Mouse (Mus musculus): Measurements from ENCODE around the gene Agap3. TPM values are rescaled to one million over a fixed set of nuclear protein-coding genes. Genes with fewer than 3 reads are reported as not detected.

The Agap3 gene
- total RNA-seq, 2 experiments from 2014 or later: 79.5 to 94.0 TPM

GRCm38 (mm10) chr5:24510635-24511034 lies 58.7 kb downstream of the Agap3 start:
- DNase-seq (ENCODE audit: low spot score in 2 of 2): peak; percentile 53 to 62

GRCm38 (mm10) chr5:24512271-24512670 lies 60.3 kb downstream of the Agap3 start:
- DNase-seq (ENCODE audit: low spot score in 2 of 2): no peak

GRCm38 (mm10) chr5:24521366-24521765 lies 69.4 kb downstream of the Agap3 start:
- no peak for DNase-seq (ENCODE audit: low spot score in 2 of 2)

GRCm38 (mm10) chr5:24523806-24524205 lies 71.8 kb downstream of the Agap3 start:
- no peak for DNase-seq (ENCODE audit: low spot score in 2 of 2)

- DNase-seq (ENCODE audit: low spot score in 2 of 2): no peak
These were observed 72.5 kb downstream of the Agap3 start for GRCm38 (mm10) chr5:24524522-24524921.

- no peak for DNase-seq (ENCODE audit: low spot score in 2 of 2)
These were observed 73.6 kb downstream of the Agap3 start for GRCm38 (mm10) chr5:24525360-24526189.

GRCm38 (mm10) chr5:24526190-24526888 lies 74.4 kb downstream of the Agap3 start:
- no peak for DNase-seq (ENCODE audit: low spot score in 2 of 2)

GRCm38 (mm10) chr5:24526889-24527230 lies 74.9 kb downstream of the Agap3 start, which contains the start of gene Gbx1:
Gene Gbx1, minus strand, starts transcription at chr5:24527202.
- peak; percentile 39 to 48 for DNase-seq (ENCODE audit: low spot score in 2 of 2)

GRCm38 (mm10) chr5:24527780-24528179 lies 75.8 kb downstream of the Agap3 start:
- DNase-seq (ENCODE audit: low spot score in 2 of 2): no peak

GRCm38 (mm10) chr5:24530042-24530689 lies 78.2 kb downstream of the Agap3 start:
- peak; percentile 93 to 95 for DNase-seq (ENCODE audit: low spot score in 2 of 2)

- DNase-seq (ENCODE audit: low spot score in 2 of 2): no peak
These were observed 81.4 kb downstream of the Agap3 start for GRCm38 (mm10) chr5:24533391-24533790.

- DNase-seq (ENCODE audit: low spot score in 2 of 2): no peak
These were observed 82.3 kb downstream of the Agap3 start for GRCm38 (mm10) chr5:24534292-24534691.

- no peak for DNase-seq (ENCODE audit: low spot score in 2 of 2)
These were observed 83.8 kb downstream of the Agap3 start for GRCm38 (mm10) chr5:24535731-24536130.

- peak in 1 of 2 experiments; percentile 48 for DNase-seq (ENCODE audit: low spot score in 2 of 2)
These were observed 84.5 kb downstream of the Agap3 start for GRCm38 (mm10) chr5:24536511-24536910.

GRCm38 (mm10) chr5:24537618-24538017 lies 85.6 kb downstream of the Agap3 start:
- no peak for DNase-seq (ENCODE audit: low spot score in 2 of 2)

GRCm38 (mm10) chr5:24539571-24540296 lies 87.8 kb downstream of the Agap3 start:
- no peak for DNase-seq (ENCODE audit: low spot score in 2 of 2)

GRCm38 (mm10) chr5:24540387-24541143 lies 88.6 kb downstream of the Agap3 start, which contains the start of gene Asb10:
Gene Asb10, minus strand, starts transcription at chr5:24540978.
- DNase-seq (ENCODE audit: low spot score in 2 of 2): peak in 1 of 2 experiments; percentile 46

- DNase-seq (ENCODE audit: low spot score in 2 of 2): no peak
These were observed 89.2 kb downstream of the Agap3 start for GRCm38 (mm10) chr5:24541144-24541569.

GRCm38 (mm10) chr5:24542643-24543042 lies 90.7 kb downstream of the Agap3 start:
- DNase-seq (ENCODE audit: low spot score in 2 of 2): no peak
